Mouse (Mus musculus) heart, postnatal 0 days (tissue): ENCODE results near the gene Tat. TPM values are rescaled to one million over a fixed set of nuclear protein-coding genes. Genes with fewer than 3 reads are reported as not detected.

Source experiments
- ATAC-seq: fragments of 200-750 bp; cut with Nextera tagmentation; 2 replicates; pipeline ENCODE4 v1.8.0; 2017; ENCODE audit warnings: low read depth, moderate number of reproducible peaks, moderate library complexity; ENCODE audit not compliant: insufficient read depth
- DNase-seq: peaks from one replicate; pipeline ENCODE4 v3.0.0-alpha.2; 2016; ENCODE audit warnings: low spot score
- H3K27ac ChIP-seq: fragments of 300-500 bp; sonication (generic); 2 replicates; pipeline ENCODE4 v1.5.1; 2014; ENCODE audit warnings: low read depth, mild to moderate bottlenecking
- H3K27me3 ChIP-seq: fragments of 300-500 bp; sonication (generic); 2 replicates; pipeline ENCODE4 v1.6.1; 2014; ENCODE audit warnings: low read length, mixed read lengths; ENCODE audit not compliant: control insufficient read depth, insufficient read depth
- H3K36me3 ChIP-seq: fragments of 300-500 bp; sonication (generic); replicated peaks from 2 replicates; pipeline ENCODE4 v1.6.1; 2014; ENCODE audit warnings: low read length, mixed read lengths; ENCODE audit not compliant: control insufficient read depth, insufficient read depth
- H3K4me1 ChIP-seq: fragments of 300-500 bp; sonication (generic); 2 replicates; pipeline ENCODE4 v1.6.1; 2014; ENCODE audit warnings: antibody characterized with exemption; ENCODE audit not compliant: control insufficient read depth, insufficient read depth
- H3K4me2 ChIP-seq: fragments of 300-500 bp; sonication (generic); 2 replicates; pipeline ENCODE4 v1.6.1; 2014; ENCODE audit warnings: low read depth, mild to moderate bottlenecking, low read length, moderate library complexity
- H3K4me3 ChIP-seq: fragments of 300-500 bp; sonication (generic); 2 replicates; pipeline ENCODE4 v1.5.1; 2014; ENCODE audit warnings: low read depth, low read length
- H3K9ac ChIP-seq: fragments of 300-500 bp; sonication (generic); replicated peaks from 2 replicates; pipeline ENCODE4 v1.6.1; 2014; ENCODE audit warnings: low read depth, low read length, mixed read lengths
- H3K9me3 ChIP-seq: fragments of 300-500 bp; sonication (generic); replicated peaks from 2 replicates; pipeline ENCODE4 v1.6.1; 2016; ENCODE audit warnings: low read length; ENCODE audit not compliant: control insufficient read depth
- CTCF ChIP-seq: IDR thresholded peaks from 2 replicates; pipeline ENCODE4 v1.5.1; 2016; ENCODE audit warnings: antibody characterized with exemption, control low read depth, low read depth
- EP300 ChIP-seq: IDR thresholded peaks from 2 replicates; pipeline ENCODE4 v1.6.1; 2016; ENCODE audit warnings: antibody characterized with exemption, low read depth
- WGBS: fragments of 180-500 bp; shearing (Covaris S2); extraction: QIAGEN DNeasy Blood & Tissue Kit; methylation state at CpG from one replicate; pipeline ENCODE4 v1.1.7; 2014; 5-methylcytosine and 5-hydroxymethylcytosine counted together
- polyA plus RNA-seq: library from polyadenylated mRNA; unstranded; fragments of >200 nt; fragmentation: Nextera tagmentation; extraction: Ambion mirVana; gene quantifications from 2 replicates; pipeline ENCODE4 v1.2.1, GENCODE M21; 2015
- total RNA-seq: library from RNA; depleted of rRNA; stranded (reverse); fragments of >200 nt; gene quantifications from 2 replicates; pipeline ENCODE4 v1.2.3, GENCODE M21; 2014; ENCODE audit warnings: low replicate concordance

Tat gene
- total and polyA plus RNA-seq, 2 experiments from 2014 or later: 0.26 to 2.9 TPM

DNA sequence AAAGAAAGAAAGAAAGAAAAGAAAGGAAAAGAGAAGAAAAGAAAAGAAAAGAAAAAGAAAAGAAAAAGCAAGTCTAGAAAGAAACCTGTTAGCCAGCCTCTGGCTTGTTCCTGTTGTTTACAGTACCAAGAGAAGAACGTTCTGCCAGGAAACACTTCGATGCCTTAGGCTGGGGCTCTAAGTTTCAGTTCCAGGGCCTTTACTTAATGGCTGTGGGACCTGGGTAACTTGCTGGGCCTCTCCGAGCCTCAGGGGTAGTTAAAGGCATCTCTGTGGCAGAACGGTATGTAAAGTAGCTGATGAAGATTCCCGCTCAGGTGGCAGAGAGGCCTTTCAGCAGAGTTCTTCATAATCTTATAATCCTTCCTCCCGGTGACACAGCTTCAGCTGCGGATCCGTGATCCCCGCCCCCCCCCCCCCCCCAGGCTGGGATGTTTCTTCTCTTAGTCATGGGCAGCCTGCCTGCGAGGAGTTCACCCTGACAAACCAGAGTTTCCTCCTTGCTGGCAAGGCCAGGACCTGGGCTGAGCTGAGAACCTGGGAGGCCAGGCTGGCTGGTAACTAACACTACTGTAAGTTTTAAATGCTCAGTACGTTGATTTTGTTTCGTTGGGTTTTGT, 32.1 kb upstream of the Tat start:
- Histone ChIP-seq H3K9ac (0 out of 2 replicates have a peak overlapping the region, but pooled peaks have one; percentile 42), H3K4me3 (no peak overlapping the region), H3K27ac (peak overlapping the region; percentile 46; the same call in 1 of the 2 replicates), H3K4me1 (peaks cover 23% of the 10 kb centered on the region), H3K4me2 (peak overlapping the region; percentile 31; the same call in 1 of the 2 replicates), H3K27me3 (peaks cover 27% of the 10 kb centered on the region), H3K9me3 (no peaks in the 10 kb centered on the region), H3K36me3 (no peaks in the 10 kb centered on the region)
- ATAC-seq (no peak), DNase-seq (no peak)
- 31% methylated on average over 9 of the region's 12 CpGs for WGBS
- TF ChIP-seq EP300 (no peak), CTCF (no peak)

DNA sequence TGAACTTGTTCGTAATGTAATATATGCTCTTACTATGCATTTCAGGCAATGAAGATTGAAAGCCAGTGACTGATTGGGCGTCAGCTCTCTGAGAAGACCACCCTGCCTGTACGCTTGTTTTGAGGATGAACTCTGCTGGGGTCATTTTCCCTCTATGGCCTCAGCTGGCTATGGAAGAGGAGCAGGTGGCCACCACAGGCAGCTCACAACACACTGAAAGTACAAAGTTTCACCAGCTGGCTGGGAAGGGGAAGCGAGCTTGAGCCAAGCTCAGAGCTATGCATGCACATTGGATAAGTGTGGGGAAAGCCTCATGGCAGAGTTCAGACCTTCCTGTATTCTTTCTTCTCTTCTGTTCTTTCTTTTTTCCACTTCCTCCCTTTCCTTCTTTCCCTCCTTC, 31.1 kb upstream of the Tat start:
- Histone ChIP-seq H3K4me3 (no peak overlapping the region), H3K4me2 (no peak overlapping the region), H3K9ac (no peak overlapping the region), H3K36me3 (no peaks in the 10 kb centered on the region), H3K9me3 (no peaks in the 10 kb centered on the region), H3K27me3 (peaks cover 27% of the 10 kb centered on the region), H3K27ac (no peak overlapping the region), H3K4me1 (peaks cover 23% of the 10 kb centered on the region)
- TF ChIP-seq CTCF (no peak), EP300 (no peak)
- ATAC-seq (no peak), DNase-seq (no peak)
- WGBS: 86% methylated on average over 4 of the region's 4 CpGs

DNA sequence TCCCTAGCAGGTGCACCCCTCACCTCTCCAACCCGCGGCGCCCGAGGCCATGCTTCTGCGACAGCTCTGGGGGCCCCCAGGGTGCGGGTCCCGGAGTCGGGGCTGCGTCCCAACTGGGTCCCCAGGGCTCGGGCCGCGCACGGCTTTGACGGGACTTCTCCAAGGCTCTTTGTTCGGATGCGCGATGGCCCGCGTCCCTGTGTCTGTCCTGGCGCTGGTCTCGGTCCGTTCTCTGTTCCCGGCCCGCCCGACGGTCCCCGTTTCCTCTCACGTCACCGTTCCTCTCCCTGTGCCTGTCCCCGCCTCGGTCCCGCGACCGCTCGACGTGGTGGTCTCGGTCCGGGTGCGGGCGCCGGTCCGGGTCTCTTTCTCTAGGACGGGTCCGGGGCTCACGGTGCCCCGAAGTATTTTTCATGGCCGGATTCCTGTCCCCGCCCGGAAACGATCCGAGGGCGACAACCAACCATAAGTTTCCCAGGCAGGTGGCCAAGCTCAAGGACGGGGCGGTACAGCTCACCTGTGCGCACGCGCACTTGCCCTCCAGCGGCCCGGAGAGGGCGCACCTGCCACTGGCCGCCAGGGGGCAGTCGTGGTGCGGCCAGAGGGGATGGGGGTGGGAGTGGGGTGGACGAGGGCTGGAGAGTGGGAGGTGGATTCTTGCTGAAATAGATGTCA, 28.4 kb upstream of the Tat start, which contains the start of gene Marveld3:
Marveld3 (minus strand) TSS at position 511 of the 675 bp plus-strand sequence.
- 5% methylated on average over 63 of the region's 64 CpGs for WGBS
- no peak for TF ChIP-seq EP300
- TF ChIP-seq CTCF: peak; percentile 72
- no peak within 1 kb of the TSS for H3K27ac ChIP-seq

DNA sequence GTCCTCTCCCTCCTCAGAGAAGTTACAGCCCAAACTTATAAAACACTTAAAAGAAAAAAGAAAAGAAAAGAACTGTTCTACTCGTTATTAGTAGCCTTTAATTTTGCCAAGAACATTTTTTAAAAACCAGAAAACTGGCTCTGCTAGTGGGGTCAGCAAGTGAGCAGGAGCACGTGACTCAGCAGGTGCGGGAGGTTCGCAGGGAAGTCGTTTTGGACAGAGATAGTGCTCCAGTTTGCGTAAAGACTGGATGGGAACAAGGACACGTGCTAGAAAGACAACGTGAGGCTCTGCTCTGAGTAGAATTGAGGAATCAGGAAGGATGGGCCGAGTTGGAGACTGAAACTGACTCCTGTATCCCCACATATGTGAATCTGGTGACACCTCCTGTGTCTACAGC, 27.3 kb upstream of the Tat start:
- TF ChIP-seq EP300: no peak

More for the DNA sequence above, 28.4 kb upstream of the Tat start, which contains the start of gene Marveld3:
- peaks cover 27% of the 10 kb centered on the region for H3K27me3 ChIP-seq
- DNase-seq (no peak), ATAC-seq (peak; percentile 65)
- no peak within 1 kb of the TSS for H3K9ac ChIP-seq
- H3K36me3 ChIP-seq: no peaks in the 10 kb centered on the region
- no peaks in the 10 kb centered on the region for H3K9me3 ChIP-seq
- H3K4me2 ChIP-seq: peak within 1 kb of the TSS; percentile 83
- peak within 1 kb of the TSS; percentile 48 for H3K4me3 ChIP-seq
- peaks cover 23% of the 10 kb centered on the region for H3K4me1 ChIP-seq

DNA sequence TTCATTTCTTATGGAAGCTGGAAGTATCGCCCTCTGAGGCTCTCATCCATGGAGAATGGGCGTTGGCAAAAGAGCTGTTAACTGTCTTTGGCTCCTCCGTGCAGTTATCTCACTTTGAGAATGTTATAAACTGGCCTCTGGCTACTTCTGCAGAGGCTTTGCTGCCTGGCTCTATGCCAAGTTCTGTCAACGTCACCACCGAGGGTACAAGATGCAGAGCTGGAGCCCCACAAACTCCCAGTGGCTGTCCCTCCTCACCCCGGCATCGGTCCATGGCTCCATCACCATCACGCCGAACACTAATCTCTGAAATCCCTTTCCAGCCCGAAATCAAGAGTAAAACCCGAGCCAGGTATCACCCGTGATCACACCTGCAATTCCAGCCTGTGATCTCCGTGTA, 26.8 kb upstream of the Tat start:
- WGBS: 43% methylated on average over 13 of the region's 13 CpGs
- no peak for ATAC-seq
- no peak for TF ChIP-seq CTCF
- peaks cover 9% of the 10 kb centered on the region; the same call in 1 of the 2 replicates for H3K4me1 ChIP-seq
- H3K36me3 ChIP-seq: no peaks in the 10 kb centered on the region
- no peak overlapping the region for H3K27ac ChIP-seq
- no peak for DNase-seq
- H3K9ac ChIP-seq: no peak overlapping the region
- H3K4me2 ChIP-seq: no peak overlapping the region
- H3K27me3 ChIP-seq: peaks cover 27% of the 10 kb centered on the region
- H3K9me3 ChIP-seq: no peaks in the 10 kb centered on the region
- H3K4me3 ChIP-seq: no peak overlapping the region

More for the DNA sequence above, 27.3 kb upstream of the Tat start:
- Histone ChIP-seq H3K4me2 (no peak overlapping the region), H3K4me3 (no peak overlapping the region), H3K9me3 (no peaks in the 10 kb centered on the region), H3K27me3 (peaks cover 27% of the 10 kb centered on the region), H3K4me1 (peaks cover 14% of the 10 kb centered on the region; the same call in 1 of the 2 replicates), H3K36me3 (no peaks in the 10 kb centered on the region), H3K9ac (no peak overlapping the region), H3K27ac (no peak overlapping the region)
- DNase-seq (no peak), ATAC-seq (no peak)
- WGBS: 65% methylated on average over 9 of the region's 9 CpGs
